Mouse (Mus musculus) liver, adult (tissue): ENCODE measurements around the gene Rbfox2.

Experiments used
- GATA4 ChIP-seq: IDR thresholded peaks from 2 replicates; pipeline ENCODE4 v1.6.1; 2014; ENCODE audit warnings: mild to moderate bottlenecking, low read length; ENCODE audit not compliant: insufficient replicate concordance

Gene Rbfox2

GRCm38 (mm10) chr15:77050570-77050969, 256.2 kb downstream of the Rbfox2 start, which contains the start of gene Mb:
Mb (minus strand) TSS chr15:77050670.
- no peak for TF ChIP-seq GATA4

- no peak for TF ChIP-seq GATA4
Observed at GRCm38 (mm10) chr15:77045609-77046008, 261.2 kb downstream of the Rbfox2 start.

GRCm38 (mm10) chr15:77044597-77045320, 262.0 kb downstream of the Rbfox2 start, which contains the start of gene Apol6:
Apol6 (plus strand) TSS chr15:77044729.
- no peak for TF ChIP-seq GATA4

- no peak for TF ChIP-seq GATA4
Observed at GRCm38 (mm10) chr15:77040784-77041183, 266.0 kb downstream of the Rbfox2 start.

GRCm38 (mm10) chr15:77039211-77039700, 267.5 kb downstream of the Rbfox2 start:
- no peak for TF ChIP-seq GATA4

GRCm38 (mm10) chr15:77037278-77038161, 269.3 kb downstream of the Rbfox2 start:
- no peak for TF ChIP-seq GATA4

GRCm38 (mm10) chr15:77036989-77037277, 269.9 kb downstream of the Rbfox2 start:
- no peak for TF ChIP-seq GATA4

- TF ChIP-seq GATA4, result no peak
Observed at GRCm38 (mm10) chr15:77036320-77036988, 270.4 kb downstream of the Rbfox2 start.

- no peak for TF ChIP-seq GATA4
Observed at GRCm38 (mm10) chr15:77035643-77036042, 271.2 kb downstream of the Rbfox2 start.

GRCm38 (mm10) chr15:77034526-77034925, 272.3 kb downstream of the Rbfox2 start:
- TF ChIP-seq GATA4, result no peak

- no peak for TF ChIP-seq GATA4
Observed at GRCm38 (mm10) chr15:77031271-77031670, 275.5 kb downstream of the Rbfox2 start.

GRCm38 (mm10) chr15:77029331-77029991, 277.3 kb downstream of the Rbfox2 start:
- no peak for TF ChIP-seq GATA4
